Mouse (Mus musculus) intestine, embryonic 14.5 days (tissue): ENCODE results near the gene Srgap1. TPM values are rescaled to one million over a fixed set of nuclear protein-coding genes. Genes with fewer than 3 reads are reported as not detected.

Source experiments
- ATAC-seq: fragments of 200-750 bp; cut with Nextera tagmentation; replicated peaks from 2 replicates; pipeline ENCODE4 v1.8.0; 2017; ENCODE audit warnings: low read depth, moderate number of reproducible peaks, moderate TSS enrichment, moderate library complexity; ENCODE audit not compliant: low FRiP score, low TSS enrichment
- DNase-seq: peaks from one replicate; pipeline ENCODE4 v3.0.0-alpha.2; 2018; ENCODE audit warnings: low spot score
- H3K27ac ChIP-seq: fragments of 300-500 bp; sonication (generic); 2 replicates; pipeline ENCODE4 v1.5.1; 2014; ENCODE audit warnings: low read depth, mild to moderate bottlenecking, control low read depth
- H3K27me3 ChIP-seq: fragments of 300-500 bp; sonication (generic); replicated peaks from 2 replicates; pipeline ENCODE4 v1.6.1; 2014; ENCODE audit warnings: low read length, control low read depth; ENCODE audit not compliant: control insufficient read depth, insufficient read depth
- H3K36me3 ChIP-seq: fragments of 300-500 bp; sonication (generic); 2 replicates; pipeline ENCODE4 v1.6.1; 2014; ENCODE audit warnings: low read length, control low read depth; ENCODE audit not compliant: control insufficient read depth, insufficient read depth
- H3K4me1 ChIP-seq: fragments of 300-500 bp; sonication (generic); replicated peaks from 2 replicates; pipeline ENCODE4 v1.6.1; 2014; ENCODE audit warnings: low read length, control low read depth, mixed read lengths; ENCODE audit not compliant: control insufficient read depth, insufficient read depth
- H3K4me2 ChIP-seq: fragments of 300-500 bp; sonication (generic); 2 replicates; pipeline ENCODE4 v1.6.1; 2014; ENCODE audit warnings: low read length
- H3K4me3 ChIP-seq: fragments of 300-500 bp; sonication (generic); 2 replicates; pipeline ENCODE4 v1.5.1; 2014; ENCODE audit warnings: low read depth, low read length, control low read depth, mixed read lengths
- H3K9ac ChIP-seq: fragments of 300-500 bp; sonication (generic); 2 replicates; pipeline ENCODE4 v1.6.1; 2014; ENCODE audit warnings: mild to moderate bottlenecking, low read length
- H3K9me3 ChIP-seq: fragments of 300-500 bp; sonication (generic); 2 replicates; pipeline ENCODE4 v1.6.1; 2016; ENCODE audit warnings: low read length, control low read depth; ENCODE audit not compliant: control insufficient read depth
- WGBS: fragments of 180-500 bp; shearing (Covaris S2); extraction: QIAGEN DNeasy Blood & Tissue Kit; methylation state at CpG from one replicate; pipeline ENCODE4 v1.1.7; 2014; 5-methylcytosine and 5-hydroxymethylcytosine counted together
- polyA plus RNA-seq: library from polyadenylated mRNA; unstranded; fragments of >200 nt; fragmentation: Nextera tagmentation; extraction: Ambion mirVana; gene quantifications from 2 replicates; pipeline ENCODE4 v1.2.1, GENCODE M21; 2014

Gene Srgap1
- polyA plus RNA-seq, 1 experiment from 2014 or later = 8.7 TPM

GRCm38 (mm10) chr10:122029738-122030137 lies 17.4 kb downstream of the Srgap1 start:
- Histone ChIP-seq H3K27ac (peak overlapping the region; percentile 74), H3K27me3 (no peaks in the 10 kb centered on the region), H3K4me1 (peaks cover 11% of the 10 kb centered on the region), H3K36me3 (no peaks in the 10 kb centered on the region), H3K9ac (no peak overlapping the region), H3K9me3 (no peaks in the 10 kb centered on the region), H3K4me3 (no peak overlapping the region), H3K4me2 (peak overlapping the region; percentile 40)
- ATAC-seq (no peak; the same call in 1 of the 2 replicates), DNase-seq (no peak)
- WGBS = 23% methylated on average over 7 of the region's 7 CpGs

- H3K9me3 ChIP-seq = peaks cover 7% of the 10 kb centered on the region
- ATAC-seq = no peak
These were observed 21.9 kb downstream of the Srgap1 start for GRCm38 (mm10) chr10:122025198-122025597.

GRCm38 (mm10) chr10:122020906-122021305 lies 26.2 kb downstream of the Srgap1 start:
- H3K9me3 ChIP-seq = peaks cover 7% of the 10 kb centered on the region
- H3K27ac ChIP-seq = no peak overlapping the region
- no peaks in the 10 kb centered on the region for H3K27me3 ChIP-seq
- no peak overlapping the region for H3K4me2 ChIP-seq
- no peak for DNase-seq
- no peak overlapping the region for H3K9ac ChIP-seq
- no peak overlapping the region for H3K4me3 ChIP-seq
- peaks cover 23% of the 10 kb centered on the region for H3K4me1 ChIP-seq
- 90% methylated on average over 5 of the region's 5 CpGs for WGBS
- no peaks in the 10 kb centered on the region for H3K36me3 ChIP-seq
- no peak for ATAC-seq

More at GRCm38 (mm10) chr10:122025198-122025597, 21.9 kb downstream of the Srgap1 start:
- H3K27ac ChIP-seq = no peak overlapping the region
- H3K9ac ChIP-seq = no peak overlapping the region
- 56% methylated on average over 6 of the region's 6 CpGs for WGBS
- H3K36me3 ChIP-seq = no peaks in the 10 kb centered on the region
- peaks cover 4% of the 10 kb centered on the region; the same call in 1 of the 2 replicates for H3K4me1 ChIP-seq
- no peak overlapping the region for H3K4me3 ChIP-seq
- H3K4me2 ChIP-seq = no peak overlapping the region
- H3K27me3 ChIP-seq = no peaks in the 10 kb centered on the region
- no peak for DNase-seq

GRCm38 (mm10) chr10:122020255-122020654 lies 26.9 kb downstream of the Srgap1 start:
- WGBS = 75% methylated on average over 5 of the region's 5 CpGs

GRCm38 (mm10) chr10:122018594-122019048 lies 28.5 kb downstream of the Srgap1 start:
- peak overlapping the region; percentile 16 for H3K4me2 ChIP-seq
- peak; percentile 24 for ATAC-seq
- H3K27ac ChIP-seq = peak overlapping the region; percentile 20; the same call in 1 of the 2 replicates
- WGBS = 24% methylated on average over 10 of the region's 10 CpGs
- no peaks in the 10 kb centered on the region for H3K27me3 ChIP-seq
- no peaks in the 10 kb centered on the region for H3K9me3 ChIP-seq
- H3K36me3 ChIP-seq = no peaks in the 10 kb centered on the region
- H3K9ac ChIP-seq = no peak overlapping the region
- no peak overlapping the region for H3K4me3 ChIP-seq
- DNase-seq = no peak
- H3K4me1 ChIP-seq = peaks cover 23% of the 10 kb centered on the region

More at GRCm38 (mm10) chr10:122020255-122020654, 26.9 kb downstream of the Srgap1 start:
- Histone ChIP-seq H3K4me2 (no peak overlapping the region), H3K9me3 (peaks cover 7% of the 10 kb centered on the region), H3K27me3 (no peaks in the 10 kb centered on the region), H3K9ac (no peak overlapping the region), H3K4me3 (no peak overlapping the region), H3K27ac (no peak overlapping the region), H3K4me1 (peaks cover 23% of the 10 kb centered on the region), H3K36me3 (no peaks in the 10 kb centered on the region)
- no peak for DNase-seq
- no peak for ATAC-seq

GRCm38 (mm10) chr10:122017743-122018142 lies 29.4 kb downstream of the Srgap1 start:
- Histone ChIP-seq H3K9me3 (no peaks in the 10 kb centered on the region), H3K27ac (no peak overlapping the region), H3K4me3 (no peak overlapping the region), H3K9ac (no peak overlapping the region), H3K4me2 (no peak overlapping the region; the same call in 1 of the 2 replicates), H3K4me1 (peaks cover 23% of the 10 kb centered on the region), H3K27me3 (no peaks in the 10 kb centered on the region), H3K36me3 (no peaks in the 10 kb centered on the region)
- ATAC-seq (peak; percentile 51), DNase-seq (no peak)
- 68% methylated on average over 8 of the region's 8 CpGs for WGBS

GRCm38 (mm10) chr10:122017063-122017462 lies 30.1 kb downstream of the Srgap1 start:
- no peak overlapping the region for H3K4me2 ChIP-seq

GRCm38 (mm10) chr10:122016631-122017030 lies 30.5 kb downstream of the Srgap1 start:
- H3K9me3 ChIP-seq = no peaks in the 10 kb centered on the region
- no peaks in the 10 kb centered on the region for H3K27me3 ChIP-seq
- ATAC-seq (no peak), DNase-seq (no peak)
- H3K4me1 ChIP-seq = peaks cover 23% of the 10 kb centered on the region
- H3K36me3 ChIP-seq = no peaks in the 10 kb centered on the region
- H3K4me2 ChIP-seq = no peak overlapping the region
- no peak overlapping the region for H3K4me3 ChIP-seq
- H3K27ac ChIP-seq = no peak overlapping the region
- 89% methylated on average over 3 of the region's 3 CpGs for WGBS
- no peak overlapping the region for H3K9ac ChIP-seq

More at GRCm38 (mm10) chr10:122017063-122017462, 30.1 kb downstream of the Srgap1 start:
- no peak overlapping the region for H3K9ac ChIP-seq
- H3K27ac ChIP-seq = no peak overlapping the region
- H3K9me3 ChIP-seq = no peaks in the 10 kb centered on the region
- no peak overlapping the region for H3K4me3 ChIP-seq
- WGBS = 61% methylated on average over 5 of the region's 5 CpGs
- ATAC-seq (no peak), DNase-seq (no peak)
- peaks cover 23% of the 10 kb centered on the region for H3K4me1 ChIP-seq
- no peaks in the 10 kb centered on the region for H3K27me3 ChIP-seq
- H3K36me3 ChIP-seq = no peaks in the 10 kb centered on the region

- Histone ChIP-seq H3K4me3 (no peak overlapping the region), H3K9ac (no peak overlapping the region), H3K9me3 (no peaks in the 10 kb centered on the region), H3K36me3 (no peaks in the 10 kb centered on the region), H3K27ac (no peak overlapping the region), H3K4me1 (peaks cover 21% of the 10 kb centered on the region), H3K27me3 (no peaks in the 10 kb centered on the region), H3K4me2 (no peak overlapping the region)
- DNase-seq = no peak
- WGBS = 83% methylated on average over 6 of the region's 6 CpGs
- no peak for ATAC-seq
These were observed 34.8 kb downstream of the Srgap1 start for GRCm38 (mm10) chr10:122012321-122012720.
